Mouse (Mus musculus) liver, adult 2 months (tissue): ENCODE data around the gene Ppid.

Experiments used
- CTCF ChIP-seq: fragments of 200-500 bp; IDR thresholded peaks from 2 replicates; pipeline ENCODE4 v1.5.1; 2011; ENCODE audit warnings: low read depth, low read length, control low read depth
- POLR2A ChIP-seq: fragments of 200-500 bp; IDR thresholded peaks from 2 replicates; pipeline ENCODE4 v1.6.1; 2011; ENCODE audit warnings: low read length, control low read depth; ENCODE audit not compliant: insufficient read depth; ENCODE audit errors: extremely low read depth

- TF ChIP-seq POLR2A (no peak), CTCF (no peak)
Measured at GRCm38 (mm10) chr3:79549751-79550393, 41.3 kb upstream of the Ppid start.
